Mouse (Mus musculus): ENCODE data around the gene Lsm2. TPM values are rescaled to one million over a fixed set of nuclear protein-coding genes. Genes with fewer than 3 reads are reported as not detected.
"Not testable (repeated sequence)": the region's sequence is repeated elsewhere in the genome, so short reads cannot be mapped to it uniquely, and the experiment has no call there.

Lsm2 gene
- polyA plus RNA-seq, 1 experiment, result 136 TPM

DNA sequence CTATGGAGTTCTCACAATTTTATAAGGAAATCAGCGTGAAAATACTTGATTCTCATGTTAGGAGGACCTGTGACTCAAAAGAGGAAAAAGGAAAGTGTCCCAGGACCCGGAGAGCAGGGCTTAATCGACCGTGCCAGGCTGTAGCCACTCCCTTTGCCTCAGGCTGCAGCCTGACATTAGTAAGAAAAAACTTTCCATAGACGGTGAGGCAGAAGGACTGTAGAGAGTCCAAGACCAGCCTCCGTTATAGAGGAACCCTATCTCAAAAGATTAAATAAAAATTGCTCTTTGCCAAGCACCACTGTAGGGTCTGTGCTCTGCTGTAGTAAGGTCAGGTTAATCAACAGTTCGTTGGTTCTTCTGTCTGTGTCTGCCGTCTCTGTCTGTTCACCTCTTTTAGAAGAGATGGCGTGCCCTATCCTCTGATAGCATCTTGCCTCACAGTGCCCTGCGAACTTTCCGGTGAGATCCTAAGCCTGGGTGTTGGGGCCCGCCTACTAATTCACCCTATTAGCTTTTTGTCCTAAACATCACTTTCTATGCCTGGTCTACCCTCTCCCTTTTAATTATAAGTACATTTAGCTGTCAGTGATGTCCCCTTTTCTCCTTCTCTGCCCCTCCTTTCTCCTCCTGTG lies 21.7 kb upstream of the Lsm2 start:
- no peak for DNase-seq (ENCODE audit: low read depth)
- TF ChIP-seq POLR2A (IDR thresholded peaks at IDR 0.05; ENCODE audit: borderline replicate concordance, extremely low read depth, insufficient read depth, insufficient read length, poor library complexity, severe bottlenecking) (no peak), CTCF (IDR thresholded peaks at IDR 0.05; ENCODE audit: borderline replicate concordance, extremely low read depth, insufficient read depth, insufficient read length) (no peak)

DNA sequence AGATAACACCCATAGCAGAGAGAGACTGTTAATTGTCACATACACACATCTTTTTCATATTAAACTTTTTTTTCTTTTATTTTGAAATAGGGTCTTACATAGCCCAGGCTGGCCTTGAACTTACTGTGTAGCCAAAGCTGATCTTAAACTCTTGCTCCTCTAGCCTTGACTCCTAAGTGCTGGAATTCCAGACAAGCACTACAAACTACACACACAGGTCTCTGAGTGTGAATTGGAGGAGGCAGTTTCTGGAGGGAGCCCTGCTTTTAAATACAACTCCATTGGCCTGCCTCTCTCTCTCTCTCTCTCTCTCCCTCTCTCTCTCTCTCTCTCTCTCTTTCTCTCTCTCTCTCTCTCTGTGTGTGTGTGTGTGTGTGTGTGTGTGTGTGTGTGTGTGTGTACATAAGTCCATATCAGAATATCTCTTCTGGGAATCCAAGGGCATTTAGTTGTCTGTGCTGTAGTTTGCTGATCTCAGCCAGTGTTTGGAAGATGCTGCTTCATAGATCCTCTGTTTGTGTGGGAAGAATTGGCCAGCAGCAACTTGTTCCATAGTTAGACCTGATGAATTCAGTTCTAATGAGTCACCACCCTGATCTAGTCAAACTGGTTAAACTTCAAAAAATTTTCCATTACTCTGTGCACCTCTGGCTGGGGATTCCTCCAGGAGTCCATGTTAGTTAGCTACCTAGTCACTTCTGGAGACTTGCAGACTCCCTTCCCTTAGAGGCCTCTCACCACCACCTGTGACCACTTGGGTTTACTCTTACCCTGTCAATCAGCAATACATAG lies 20.8 kb upstream of the Lsm2 start:
- no peak for DNase-seq (ENCODE audit: low read depth)
- TF ChIP-seq POLR2A (IDR thresholded peaks at IDR 0.05; ENCODE audit: borderline replicate concordance, extremely low read depth, insufficient read depth, insufficient read length, poor library complexity, severe bottlenecking), result no peak
- no peak for TF ChIP-seq CTCF (IDR thresholded peaks at IDR 0.05; ENCODE audit: borderline replicate concordance, extremely low read depth, insufficient read depth, insufficient read length)

DNA sequence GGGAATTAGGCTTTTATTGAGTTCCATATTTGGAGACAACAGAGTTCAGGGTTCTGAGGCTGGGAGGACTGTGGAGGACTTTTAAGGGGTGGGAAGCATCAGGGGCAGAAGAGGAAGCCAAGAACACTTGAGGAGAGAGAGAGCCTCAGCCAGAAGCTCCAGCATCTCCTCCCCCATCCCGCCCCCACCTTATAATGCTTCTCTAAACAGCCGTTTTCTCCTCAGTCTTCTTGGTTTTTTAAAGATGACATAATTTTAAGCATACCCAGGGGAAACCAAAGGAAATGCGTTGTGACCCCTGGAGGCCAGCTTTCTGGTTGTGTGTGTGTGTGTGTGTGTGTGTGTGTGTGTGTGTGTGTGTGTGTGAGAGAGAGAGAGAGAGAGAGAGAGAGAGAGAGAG lies 19.5 kb upstream of the Lsm2 start:
- DNase-seq (ENCODE audit: low read depth), result no peak
- no peak for TF ChIP-seq POLR2A (IDR thresholded peaks at IDR 0.05; ENCODE audit: borderline replicate concordance, extremely low read depth, insufficient read depth, insufficient read length, poor library complexity, severe bottlenecking)
- TF ChIP-seq CTCF (IDR thresholded peaks at IDR 0.05; ENCODE audit: borderline replicate concordance, extremely low read depth, insufficient read depth, insufficient read length), result no peak

DNA sequence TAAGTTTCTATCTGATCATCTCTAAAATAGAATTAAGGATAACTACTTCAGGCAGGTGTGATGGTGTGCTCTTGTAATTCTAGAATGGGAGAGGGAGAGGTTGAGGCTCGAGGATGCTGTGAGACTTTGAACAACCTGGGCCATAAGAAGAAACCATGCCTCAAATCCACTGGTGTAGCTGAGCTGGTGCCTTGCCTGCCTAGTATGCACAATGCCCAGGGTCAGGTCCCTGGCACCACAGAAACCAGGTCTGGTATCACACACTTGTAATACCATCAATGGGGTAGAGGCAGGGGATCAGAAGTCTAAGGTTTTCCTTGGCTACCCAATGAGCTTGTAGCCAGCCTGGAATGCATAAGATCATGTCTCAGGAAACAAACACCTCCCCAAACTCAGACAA lies 18.8 kb upstream of the Lsm2 start:
- no peak for TF ChIP-seq CTCF (IDR thresholded peaks at IDR 0.05; ENCODE audit: borderline replicate concordance, extremely low read depth, insufficient read depth, insufficient read length)
- TF ChIP-seq POLR2A (IDR thresholded peaks at IDR 0.05; ENCODE audit: borderline replicate concordance, extremely low read depth, insufficient read depth, insufficient read length, poor library complexity, severe bottlenecking), result no peak
- DNase-seq (ENCODE audit: low read depth), result no peak

DNA sequence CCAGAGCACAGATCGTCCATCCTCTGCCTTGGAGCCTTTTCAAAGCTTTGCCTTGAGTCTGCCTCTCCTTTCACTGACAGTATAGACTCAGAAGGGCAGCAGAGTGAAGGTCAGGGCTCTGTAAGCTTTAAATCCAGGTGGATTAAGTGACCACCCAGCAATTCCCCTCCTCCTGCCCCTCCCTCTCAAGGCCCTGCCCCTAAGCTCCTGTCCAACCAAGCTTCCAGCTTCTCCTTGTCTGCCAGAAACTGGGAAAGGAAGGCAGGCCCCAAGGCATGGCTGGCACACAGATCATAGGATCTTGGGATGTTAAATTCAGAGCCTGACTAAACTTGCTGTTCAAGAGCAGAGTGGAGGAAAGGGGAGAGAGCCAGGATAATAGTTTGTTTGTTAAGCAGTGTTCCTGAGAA lies 17.0 kb upstream of the Lsm2 start:
- no peak for DNase-seq (ENCODE audit: low read depth)
- TF ChIP-seq CTCF (IDR thresholded peaks at IDR 0.05; ENCODE audit: borderline replicate concordance, extremely low read depth, insufficient read depth, insufficient read length), result no peak
- no peak for TF ChIP-seq POLR2A (IDR thresholded peaks at IDR 0.05; ENCODE audit: borderline replicate concordance, extremely low read depth, insufficient read depth, insufficient read length, poor library complexity, severe bottlenecking)

DNA sequence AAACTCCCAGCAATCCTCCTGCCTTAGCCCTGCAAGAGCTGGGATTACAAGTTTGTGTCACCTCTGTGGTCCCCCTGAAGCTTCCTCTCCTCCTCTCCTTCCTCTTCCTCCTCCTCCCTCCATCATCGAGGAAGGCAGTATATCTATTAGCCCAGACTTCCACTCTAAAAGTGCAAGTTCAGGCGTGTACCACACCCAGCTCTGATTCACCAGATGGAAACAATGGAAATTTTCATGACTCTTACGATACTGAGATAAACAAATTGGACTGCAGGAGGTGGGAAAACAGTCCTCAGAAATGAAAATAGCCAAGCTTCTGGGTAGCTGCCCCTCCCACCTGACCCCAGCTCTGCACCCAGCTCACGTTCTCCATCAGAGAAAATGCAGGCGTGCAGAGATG lies 16.0 kb upstream of the Lsm2 start:
- no peak for DNase-seq (ENCODE audit: low read depth)
- TF ChIP-seq POLR2A (IDR thresholded peaks at IDR 0.05; ENCODE audit: borderline replicate concordance, extremely low read depth, insufficient read depth, insufficient read length, poor library complexity, severe bottlenecking) (no peak), CTCF (IDR thresholded peaks at IDR 0.05; ENCODE audit: borderline replicate concordance, extremely low read depth, insufficient read depth, insufficient read length) (no peak)

DNA sequence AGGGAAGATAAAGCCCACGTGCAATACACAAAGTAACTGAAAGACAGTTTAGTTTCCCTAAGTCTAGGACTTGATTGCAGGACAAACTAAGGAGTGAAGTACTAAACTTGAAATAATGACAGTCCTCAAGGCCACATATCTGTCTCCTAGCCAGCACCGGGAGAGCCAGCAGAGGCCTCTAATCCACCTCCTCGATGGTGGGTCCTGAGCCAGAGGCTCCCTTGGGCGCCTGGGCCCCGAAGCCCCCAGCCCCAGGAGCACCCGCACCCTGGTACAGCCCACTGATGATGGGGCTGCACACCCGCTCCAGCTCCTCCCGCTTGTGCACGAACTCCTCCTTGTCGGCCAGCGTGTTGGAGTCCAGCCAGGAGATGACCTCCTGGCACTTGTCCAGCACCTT lies 11.8 kb upstream of the Lsm2 start, which contains the start of gene Gm20481:
TSS of gene Gm20481 (plus strand) at position 91 of the 400 bp plus-strand sequence.
- not testable (repeated sequence) for DNase-seq (ENCODE audit: low read depth)

DNA sequence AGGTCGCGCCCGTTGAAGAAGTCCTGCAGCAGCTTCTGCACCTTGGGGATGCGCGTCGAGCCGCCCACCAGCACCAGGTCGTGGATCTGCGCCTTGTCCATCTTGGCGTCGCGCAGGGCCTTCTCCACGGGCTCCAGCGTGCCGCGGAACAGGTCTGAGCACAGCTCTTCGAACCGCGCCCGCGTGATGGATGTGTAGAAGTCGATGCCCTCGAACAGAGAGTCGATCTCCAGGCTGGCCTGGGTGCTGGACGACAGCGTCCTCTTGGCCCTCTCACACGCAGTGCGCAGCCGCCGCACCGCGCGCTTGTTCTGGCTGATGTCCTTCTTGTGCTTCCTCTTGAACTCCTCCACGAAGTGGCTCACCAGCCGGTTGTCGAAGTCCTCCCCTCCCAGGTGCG lies 10.8 kb upstream of the Lsm2 start:
- DNase-seq (ENCODE audit: low read depth), result not testable (repeated sequence)

DNA sequence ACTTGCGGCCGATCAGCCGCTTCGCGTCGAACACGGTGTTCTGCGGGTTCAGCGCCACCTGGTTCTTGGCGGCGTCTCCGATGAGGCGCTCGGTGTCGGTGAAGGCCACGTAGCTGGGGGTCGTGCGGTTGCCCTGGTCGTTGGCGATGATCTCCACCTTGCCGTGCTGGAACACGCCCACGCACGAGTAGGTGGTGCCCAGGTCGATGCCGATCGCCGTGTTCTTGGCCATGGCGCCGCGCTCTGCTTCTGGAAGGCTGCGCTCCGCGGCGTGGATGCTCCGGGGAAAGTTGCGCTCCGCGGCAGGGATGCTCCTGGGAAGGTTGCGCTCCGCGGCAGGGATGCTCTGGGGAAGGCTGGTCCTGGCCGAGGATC lies 10.0 kb upstream of the Lsm2 start:
- not testable (repeated sequence) for DNase-seq (ENCODE audit: low read depth)

DNA sequence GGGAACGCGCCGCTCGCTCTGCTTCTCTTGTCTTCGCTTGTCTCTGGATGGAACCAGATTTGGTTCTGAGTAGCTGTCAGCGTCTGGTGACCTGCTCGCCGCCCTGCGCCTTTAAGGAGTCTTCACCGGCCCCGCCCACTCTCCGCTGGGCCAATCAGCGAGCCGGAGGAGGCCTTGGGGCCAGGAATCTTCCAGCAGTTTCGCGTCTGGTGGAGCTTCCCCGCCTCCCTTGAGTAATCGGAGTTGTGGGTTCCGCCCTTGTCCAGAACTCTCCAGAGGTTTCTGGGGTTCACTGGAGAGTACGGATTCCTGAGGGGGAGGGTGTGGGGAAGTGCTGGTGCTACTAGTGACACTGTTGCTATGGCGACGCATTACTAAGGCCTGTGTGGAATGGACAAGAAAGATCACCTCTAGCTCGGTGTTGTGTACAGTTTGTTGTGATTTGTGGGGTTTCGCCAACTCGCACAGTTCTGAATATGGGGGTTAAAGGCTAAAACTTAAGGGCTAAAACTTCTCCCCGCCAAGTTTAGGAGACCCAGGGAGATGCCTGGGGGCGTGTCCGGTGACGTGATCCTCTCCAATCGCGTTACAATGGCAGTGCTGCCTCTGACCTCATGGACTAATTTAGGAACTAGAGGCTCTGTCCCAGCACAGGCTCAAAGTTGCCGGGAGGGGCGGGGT lies 9.5 kb upstream of the Lsm2 start, which contains the start of the genes Hspa1a and Hspa1l:
TSS of gene Hspa1a (minus strand) at position 88 of the 681 bp plus-strand sequence.
TSS of gene Hspa1l (plus strand) at position 635 of the 681 bp plus-strand sequence.
- peak; percentile 81 for DNase-seq (ENCODE audit: low read depth)

DNA sequence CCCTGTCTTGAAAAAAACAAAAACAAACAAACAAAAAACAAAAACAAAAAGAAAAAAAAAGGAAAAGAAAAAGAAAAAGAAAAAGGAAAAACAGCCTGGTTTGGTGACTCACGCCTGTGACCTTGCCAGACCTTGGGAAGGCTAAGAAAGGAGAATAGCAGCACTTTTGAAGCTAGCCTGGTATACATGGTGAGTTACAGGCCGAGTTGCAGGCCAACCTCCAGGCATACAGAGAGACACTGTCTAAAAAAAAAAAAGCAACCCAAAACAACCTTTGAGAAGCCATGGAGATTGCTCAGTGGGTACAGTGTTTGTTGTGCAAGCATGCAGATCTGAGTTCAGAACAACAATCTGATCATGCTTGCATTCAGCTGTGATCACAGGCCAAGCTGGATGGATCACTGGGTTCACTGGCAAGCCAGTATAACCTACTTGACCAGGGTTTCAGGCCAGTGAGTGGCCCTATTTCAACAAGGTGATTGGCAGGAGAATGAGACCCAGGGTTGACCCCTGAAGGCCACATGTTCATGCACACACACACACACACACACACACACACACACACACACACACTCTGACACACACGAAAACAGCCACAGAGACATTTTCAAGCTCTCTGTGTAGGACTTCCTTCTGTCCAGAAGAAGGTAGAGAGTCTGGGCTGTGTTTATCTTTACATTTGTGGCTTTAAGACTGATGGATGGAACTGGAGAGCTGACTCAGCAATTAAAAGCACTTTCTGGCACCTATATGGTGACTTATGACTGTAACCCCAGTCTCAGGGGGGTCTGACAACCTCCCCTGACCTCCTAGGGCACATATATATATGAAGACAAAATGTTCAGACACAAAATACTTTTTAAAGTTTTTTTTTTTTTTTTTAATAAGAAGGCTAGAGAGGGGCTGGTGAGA lies 5.8 kb upstream of the Lsm2 start:
- TF ChIP-seq POLR2A (IDR thresholded peaks at IDR 0.05; ENCODE audit: borderline replicate concordance, extremely low read depth, insufficient read depth, insufficient read length, poor library complexity, severe bottlenecking), result no peak
- TF ChIP-seq CTCF (IDR thresholded peaks at IDR 0.05; ENCODE audit: borderline replicate concordance, extremely low read depth, insufficient read depth, insufficient read length), result no peak
- DNase-seq (ENCODE audit: low read depth), result no peak

DNA sequence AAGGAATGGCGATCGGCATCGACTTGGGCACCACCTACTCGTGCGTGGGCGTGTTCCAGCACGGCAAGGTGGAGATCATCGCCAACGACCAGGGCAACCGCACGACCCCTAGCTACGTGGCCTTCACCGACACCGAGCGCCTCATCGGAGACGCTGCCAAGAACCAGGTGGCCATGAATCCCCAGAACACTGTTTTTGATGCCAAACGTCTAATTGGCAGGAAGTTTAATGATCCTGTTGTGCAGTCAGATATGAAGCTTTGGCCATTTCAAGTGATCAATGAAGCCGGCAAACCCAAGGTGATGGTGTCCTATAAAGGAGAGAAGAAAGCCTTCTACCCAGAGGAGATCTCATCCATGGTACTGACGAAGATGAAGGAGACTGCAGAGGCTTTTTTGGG lies 4.7 kb upstream of the Lsm2 start:
- DNase-seq (ENCODE audit: low read depth), result no peak
- no peak for TF ChIP-seq CTCF (IDR thresholded peaks at IDR 0.05; ENCODE audit: borderline replicate concordance, extremely low read depth, insufficient read depth, insufficient read length)
- TF ChIP-seq POLR2A (IDR thresholded peaks at IDR 0.05; ENCODE audit: borderline replicate concordance, extremely low read depth, insufficient read depth, insufficient read length, poor library complexity, severe bottlenecking), result no peak
